Mouse (Mus musculus) lung, embryonic 16.5 days (tissue): ENCODE data around the gene Mettl1. TPM values are rescaled to one million over a fixed set of nuclear protein-coding genes. Genes with fewer than 3 reads are reported as not detected.

Source experiments
- ATAC-seq: fragments of 200-750 bp; cut with Nextera tagmentation; 2 replicates; pipeline ENCODE4 v1.8.0; 2017; ENCODE audit warnings: low read depth, mild to moderate bottlenecking, moderate library complexity
- H3K27ac ChIP-seq: fragments of 300-500 bp; sonication (generic); 2 replicates; pipeline ENCODE4 v1.5.1; 2014; ENCODE audit warnings: mild to moderate bottlenecking, control low read depth, low read length
- H3K27me3 ChIP-seq: fragments of 300-500 bp; sonication (generic); 2 replicates; pipeline ENCODE4 v1.6.1; 2014; ENCODE audit warnings: low read depth, low read length, mixed read lengths; ENCODE audit not compliant: control insufficient read depth, insufficient read depth
- H3K36me3 ChIP-seq: fragments of 300-500 bp; sonication (generic); 2 replicates; pipeline ENCODE4 v1.6.1; 2014; ENCODE audit warnings: low read length; ENCODE audit not compliant: control insufficient read depth, insufficient read depth
- H3K4me1 ChIP-seq: fragments of 300-500 bp; sonication (generic); replicated peaks from 2 replicates; pipeline ENCODE4 v1.6.1; 2014; ENCODE audit warnings: low read length, mixed read lengths; ENCODE audit not compliant: control insufficient read depth, insufficient read depth
- H3K4me2 ChIP-seq: fragments of 300-500 bp; sonication (generic); 2 replicates; pipeline ENCODE4 v1.6.1; 2014; ENCODE audit warnings: low read depth, low read length, control low read depth
- H3K4me3 ChIP-seq: fragments of 300-500 bp; sonication (generic); 2 replicates; pipeline ENCODE4 v1.5.1; 2014; ENCODE audit warnings: mild to moderate bottlenecking, low read length, control low read depth
- H3K9ac ChIP-seq: fragments of 300-500 bp; sonication (generic); 2 replicates; pipeline ENCODE4 v1.6.1; 2014; ENCODE audit warnings: low read length, control low read depth
- H3K9me3 ChIP-seq: fragments of 300-500 bp; sonication (generic); 2 replicates; pipeline ENCODE4 v1.6.1; 2016; ENCODE audit warnings: low read length; ENCODE audit not compliant: control insufficient read depth
- WGBS: fragments of 180-500 bp; shearing (Covaris S2); extraction: QIAGEN DNeasy Blood & Tissue Kit; methylation state at CpG from one replicate; pipeline ENCODE4 v1.1.7; 2014; 5-methylcytosine and 5-hydroxymethylcytosine counted together
- polyA plus RNA-seq: library from polyadenylated mRNA; unstranded; fragments of >200 nt; fragmentation: Nextera tagmentation; extraction: Ambion mirVana; gene quantifications from 2 replicates; pipeline ENCODE4 v1.2.1, GENCODE M21; 2015

Gene Mettl1
- polyA plus RNA-seq, 1 experiment from 2014 or later, result 39.9 TPM

DNA sequence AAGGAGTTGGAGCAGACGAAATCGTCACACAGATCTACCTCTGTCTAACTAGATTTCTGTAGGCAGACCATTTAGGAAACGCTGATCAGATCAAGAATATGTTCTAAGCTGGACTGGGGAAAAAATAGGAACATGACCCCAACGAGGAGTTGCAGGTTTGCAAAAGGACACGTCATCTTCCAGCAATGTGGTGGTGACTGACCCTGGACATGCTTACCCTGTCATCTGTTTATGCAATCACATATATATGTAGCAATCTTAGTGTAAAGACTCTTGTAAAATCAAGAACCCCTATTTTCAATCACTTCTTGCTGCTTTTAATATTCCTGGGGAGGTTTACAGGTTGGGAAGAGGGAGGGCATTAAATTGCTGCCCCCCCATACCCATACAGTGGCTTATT, 21.3 kb downstream of the Mettl1 start:
- Histone ChIP-seq H3K4me2 (no peak overlapping the region), H3K27ac (no peak overlapping the region)
- 60% methylated on average over 5 of the region's 5 CpGs for WGBS

DNA sequence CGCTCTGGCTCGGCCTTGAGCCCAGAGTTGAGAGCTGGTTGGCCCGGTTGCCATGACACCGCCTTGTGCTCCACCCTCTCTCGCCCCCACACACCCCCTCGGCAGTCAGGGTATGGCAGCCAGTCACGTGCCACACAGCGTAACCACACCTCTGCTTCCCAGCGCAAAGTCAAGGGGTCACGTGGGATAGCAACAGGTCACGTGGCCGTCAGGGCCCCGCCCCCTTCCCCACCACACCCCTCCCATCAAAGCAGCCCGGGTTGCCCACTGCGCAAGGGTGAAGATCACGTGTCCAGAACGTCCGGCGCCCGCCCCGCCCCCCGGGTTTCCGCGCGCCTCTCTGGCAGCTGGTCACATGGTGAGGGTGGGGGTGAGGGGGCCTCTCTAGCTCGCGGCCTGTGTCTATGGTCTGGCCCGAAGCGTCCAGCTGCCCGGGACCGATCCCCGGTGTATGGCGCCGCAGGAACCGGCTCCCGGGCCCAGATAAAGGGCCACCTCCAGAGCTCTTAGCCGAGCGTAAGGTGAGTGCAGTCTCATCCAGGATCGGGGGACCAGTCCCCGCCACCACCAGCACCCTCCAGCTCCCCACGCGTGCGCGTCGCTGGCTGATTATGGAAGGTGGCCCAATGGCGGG, 22.1 kb downstream of the Mettl1 start, which contains the start of gene Cdk4:
Cdk4 (plus strand) TSS at position 296 of the 634 bp plus-strand sequence.
- Histone ChIP-seq H3K27me3 (peaks cover 12% of the 10 kb centered on the region), H3K27ac (peak within 1 kb of the TSS; percentile 59), H3K4me1 (peaks cover 21% of the 10 kb centered on the region), H3K36me3 (peaks cover 37% of the 10 kb centered on the region), H3K9ac (peak within 1 kb of the TSS; percentile 75), H3K9me3 (no peaks in the 10 kb centered on the region), H3K4me2 (peak within 1 kb of the TSS; percentile 75), H3K4me3 (peak within 1 kb of the TSS; percentile 67)
- ATAC-seq, result peak; percentile 93
- WGBS, result under 1% methylated on average over 46 of the region's 46 CpGs

More for the DNA sequence above, 21.3 kb downstream of the Mettl1 start:
- Histone ChIP-seq H3K9me3 (no peaks in the 10 kb centered on the region), H3K4me1 (peaks cover 19% of the 10 kb centered on the region), H3K9ac (no peak overlapping the region), H3K27me3 (peaks cover 12% of the 10 kb centered on the region), H3K4me3 (no peak overlapping the region), H3K36me3 (peaks cover 28% of the 10 kb centered on the region)
- ATAC-seq, result no peak

DNA sequence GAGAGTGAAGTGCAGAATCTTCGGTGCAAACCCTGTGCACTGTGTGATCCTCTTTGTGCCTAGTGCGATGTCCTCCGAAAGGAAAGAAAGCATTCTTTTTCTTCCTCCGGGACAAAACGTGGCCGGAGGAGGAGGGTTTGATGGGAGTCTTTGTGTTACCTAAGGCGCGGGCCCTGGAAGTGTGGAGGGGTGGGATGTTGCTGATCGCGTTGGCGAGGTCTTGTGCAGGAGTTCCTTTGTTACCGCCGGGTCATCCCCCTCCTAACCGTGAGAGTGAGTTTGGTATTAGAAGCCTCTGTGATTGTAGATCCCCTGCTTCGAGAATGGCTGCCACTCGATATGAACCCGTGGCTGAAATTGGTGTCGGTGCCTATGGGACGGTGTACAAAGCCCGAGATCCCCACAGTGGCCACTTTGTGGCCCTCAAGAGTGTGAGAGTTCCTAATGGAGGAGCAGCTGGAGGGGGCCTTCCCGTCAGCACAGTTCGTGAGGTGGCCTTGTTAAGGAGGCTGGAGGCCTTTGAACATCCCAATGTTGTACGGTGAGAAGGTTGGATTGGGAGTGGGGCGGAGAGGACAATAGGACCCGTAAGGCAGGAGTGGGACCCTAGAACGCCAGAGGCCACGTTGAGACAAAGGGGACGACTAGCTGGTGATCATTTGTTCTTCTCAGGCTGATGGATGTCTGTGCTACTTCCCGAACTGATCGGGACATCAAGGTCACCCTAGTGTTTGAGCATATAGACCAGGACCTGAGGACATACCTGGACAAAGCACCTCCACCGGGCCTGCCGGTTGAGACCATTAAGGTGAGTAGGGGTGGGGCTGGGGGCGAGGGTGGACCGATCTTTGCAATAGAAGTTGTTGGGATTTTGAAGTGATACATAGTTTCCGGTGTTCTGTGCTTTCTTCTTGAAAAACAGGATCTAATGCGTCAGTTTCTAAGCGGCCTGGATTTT, 23.0 kb downstream of the Mettl1 start:
- Histone ChIP-seq H3K4me3 (peak overlapping the region; percentile 67), H3K27ac (peak overlapping the region; percentile 37), H3K27me3 (peaks cover 9% of the 10 kb centered on the region), H3K4me2 (peak overlapping the region; percentile 75), H3K4me1 (peaks cover 24% of the 10 kb centered on the region), H3K9me3 (no peaks in the 10 kb centered on the region), H3K9ac (peak overlapping the region; percentile 75), H3K36me3 (peaks cover 39% of the 10 kb centered on the region)
- ATAC-seq, result no peak
- 7% methylated on average over 37 of the region's 37 CpGs for WGBS

DNA sequence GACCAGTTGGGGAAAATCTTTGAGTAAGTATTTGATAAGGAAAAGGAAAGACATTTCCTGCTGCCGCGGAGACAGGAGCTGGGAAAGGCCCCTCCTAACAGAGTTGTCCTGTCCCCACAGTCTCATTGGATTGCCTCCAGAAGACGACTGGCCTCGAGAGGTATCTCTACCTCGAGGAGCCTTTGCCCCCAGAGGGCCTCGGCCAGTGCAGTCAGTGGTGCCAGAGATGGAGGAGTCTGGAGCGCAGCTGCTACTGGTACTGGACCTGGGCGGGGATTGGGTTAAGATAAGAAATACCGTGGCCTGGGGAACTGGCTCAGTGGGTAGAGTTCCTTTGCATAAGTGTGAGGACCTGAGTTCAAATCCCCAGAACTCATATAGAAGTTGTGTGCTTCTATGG, 24.8 kb downstream of the Mettl1 start:
- ATAC-seq, result no peak
- H3K4me3 ChIP-seq, result no peak overlapping the region
- H3K4me2 ChIP-seq, result no peak overlapping the region
- peaks cover 39% of the 10 kb centered on the region for H3K36me3 ChIP-seq
- H3K4me1 ChIP-seq, result peaks cover 21% of the 10 kb centered on the region
- H3K9ac ChIP-seq, result no peak overlapping the region
- no peaks in the 10 kb centered on the region for H3K9me3 ChIP-seq
- H3K27me3 ChIP-seq, result no peaks in the 10 kb centered on the region; the same call in 1 of the 2 replicates
- no peak overlapping the region for H3K27ac ChIP-seq
- 71% methylated on average over 9 of the region's 9 CpGs for WGBS

- Histone ChIP-seq H3K36me3 (peaks cover 39% of the 10 kb centered on the region), H3K9ac (no peak overlapping the region), H3K9me3 (no peaks in the 10 kb centered on the region), H3K4me3 (no peak overlapping the region), H3K4me1 (peaks cover 25% of the 10 kb centered on the region), H3K27me3 (no peaks in the 10 kb centered on the region; the same call in 1 of the 2 replicates), H3K27ac (no peak overlapping the region), H3K4me2 (no peak overlapping the region)
- WGBS, result 86% methylated on average over 14 of the region's 14 CpGs
- no peak for ATAC-seq
Observed at GRCm38 (mm10) chr10:127066519-127067018, 25.4 kb downstream of the Mettl1 start.

GRCm38 (mm10) chr10:127068360-127069038, 27.3 kb downstream of the Mettl1 start:
- no peak for ATAC-seq
- WGBS, result 62% methylated on average over 9 of the region's 9 CpGs
- Histone ChIP-seq H3K4me2 (peak overlapping the region; percentile 78), H3K9me3 (no peaks in the 10 kb centered on the region), H3K4me3 (peak overlapping the region; percentile 82), H3K27ac (no peak overlapping the region; the same call in none of the 2 replicates), H3K9ac (peak overlapping the region; percentile 85), H3K27me3 (no peaks in the 10 kb centered on the region), H3K4me1 (peaks cover 25% of the 10 kb centered on the region), H3K36me3 (peaks cover 39% of the 10 kb centered on the region)

DNA sequence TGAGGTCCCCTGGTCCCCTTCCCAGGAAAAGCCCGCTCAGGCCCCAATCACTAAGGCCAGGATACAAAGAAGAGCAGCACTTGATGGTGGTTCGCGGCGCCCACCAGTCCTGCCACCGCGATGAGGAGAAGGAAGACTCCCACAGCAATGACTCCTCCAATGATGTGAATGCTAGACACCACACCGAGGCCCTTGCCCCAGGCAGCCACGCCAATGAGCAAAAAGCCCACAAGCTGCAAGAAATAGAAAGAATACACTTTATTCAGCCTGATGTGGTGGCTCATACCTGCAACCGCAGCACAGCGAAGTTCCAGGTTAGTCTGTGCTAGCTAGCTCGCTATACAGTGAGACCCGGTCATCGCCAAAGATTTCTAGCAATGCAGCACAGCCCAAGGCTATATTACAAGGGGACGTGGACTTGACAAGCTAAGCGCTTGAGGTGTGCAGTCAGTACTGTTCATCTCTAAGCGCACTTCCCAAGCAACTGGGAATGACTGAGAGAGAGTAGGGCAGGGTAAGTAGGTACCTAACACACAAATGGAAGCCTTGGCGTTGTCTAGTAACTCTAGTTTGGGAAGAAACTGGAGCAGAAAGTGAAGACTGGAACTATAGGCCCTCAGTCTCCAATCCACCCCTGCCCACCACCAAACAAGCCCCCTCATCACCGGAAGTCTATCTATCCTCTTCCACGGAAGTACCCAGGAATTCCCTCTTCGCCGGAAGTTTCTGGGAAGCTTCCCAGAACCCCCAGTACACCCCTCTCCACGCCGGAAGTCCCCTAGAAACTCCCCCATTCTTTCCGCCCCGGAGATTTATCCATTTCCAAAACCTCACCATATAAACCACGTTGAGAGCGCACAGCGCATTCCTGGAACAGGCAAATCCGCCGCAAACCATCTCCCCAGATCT, 28.3 kb downstream of the Mettl1 start:
- Histone ChIP-seq H3K27ac (peak overlapping the region; percentile 95), H3K9me3 (no peaks in the 10 kb centered on the region), H3K4me2 (peak overlapping the region; percentile 78), H3K27me3 (no peaks in the 10 kb centered on the region), H3K4me1 (peaks cover 25% of the 10 kb centered on the region), H3K4me3 (peak overlapping the region; percentile 82), H3K9ac (peak overlapping the region; percentile 85), H3K36me3 (peaks cover 39% of the 10 kb centered on the region)
- 6% methylated on average over 30 of the region's 30 CpGs for WGBS
- ATAC-seq, result peak; percentile 46
